ENCODE assay signal across 18 mouse cellular contexts in the genomic region with DNA sequence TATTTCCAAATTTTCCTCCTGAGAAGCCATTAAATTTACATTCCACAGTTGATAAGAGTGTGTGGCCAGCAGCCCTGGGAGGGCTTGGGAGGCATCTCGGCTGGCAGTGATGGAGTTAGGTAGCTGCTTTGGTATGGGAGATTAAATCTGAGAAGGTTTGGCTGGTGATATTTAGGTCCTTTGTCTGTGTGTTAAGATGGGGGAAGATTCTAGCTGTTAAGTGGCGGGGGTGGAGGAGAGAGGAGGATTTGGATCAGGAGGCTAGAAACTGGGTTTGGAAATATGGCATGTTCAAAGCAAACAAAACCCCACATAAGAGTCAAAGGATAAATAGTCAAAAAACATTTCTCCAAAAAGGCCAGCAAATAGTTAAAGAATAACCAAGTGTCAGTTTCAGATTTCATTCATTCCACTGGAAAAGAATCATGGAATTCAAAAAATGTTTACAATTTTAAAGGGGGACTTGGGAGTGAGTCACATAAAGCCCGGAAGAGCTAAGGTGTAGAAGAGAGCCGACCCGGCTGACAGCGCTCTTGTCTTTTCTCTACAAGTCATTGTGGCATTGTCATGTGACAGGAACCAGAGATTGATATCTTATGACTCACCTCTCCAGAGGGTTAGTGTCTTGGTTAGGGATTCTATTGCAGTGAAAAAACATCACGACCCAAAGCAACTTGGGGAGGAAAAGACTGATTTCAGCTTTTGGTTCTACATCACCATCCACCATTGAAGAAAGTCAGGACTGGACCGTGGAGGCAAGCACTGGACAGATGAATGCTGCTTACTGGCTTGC. TPM values are rescaled to one million over a fixed set of nuclear protein-coding genes. Genes with fewer than 3 reads are reported as not detected.
A peak's percentile ranks its signal among the peaks of the same experiment; 100 is the strongest.
DNase-seq lines count a peak whose midpoint lies in the region; ATAC-seq lines count a peak whose summit lies in the region.
"Had no signal": no experiment of that assay in that cellular context is flagged by ENCODE, and none has a peak within 500 bp of the region (broad histone marks: within the 10 kb centered on the region; RNA-seq: fewer than 3 reads in every experiment).

No protein-coding gene starts in this region.

- peaks cover 11% of the 10 kb centered on the region for H3K4me1 ChIP-seq in midbrain, embryonic 11.5 days (ENCODE audit: control insufficient read depth, insufficient read depth, low read length)
- H3K4me1 ChIP-seq in midbrain, embryonic 13.5 days (replicated peaks): peaks cover 14% of the 10 kb centered on the region
- H3K4me1 ChIP-seq in hindbrain, embryonic 12.5 days: peaks cover 13% of the 10 kb centered on the region

- H3K4me2 ChIP-seq in midbrain, embryonic 11.5 days: no peak overlapping the region
- H3K4me2 ChIP-seq in midbrain, embryonic 13.5 days (replicated peaks): no peak overlapping the region
- no peak overlapping the region for H3K4me2 ChIP-seq in hindbrain, embryonic 12.5 days (replicated peaks)
- H3K4me2 ChIP-seq: embryonic facial prominence, embryonic 12.5 days; forebrain, embryonic 12.5 days; hindbrain, embryonic 13.5 days; limb, embryonic 13.5 days; lung, embryonic 15.5 days; midbrain, embryonic 12.5 days had no signal

- H3K36me3 ChIP-seq in midbrain, embryonic 11.5 days (ENCODE audit: control insufficient read depth, insufficient read depth, low read length): no peaks in the 10 kb centered on the region
- no peaks in the 10 kb centered on the region for H3K36me3 ChIP-seq in midbrain, embryonic 13.5 days
- H3K36me3 ChIP-seq in hindbrain, embryonic 12.5 days: no peaks in the 10 kb centered on the region
- H3K36me3 ChIP-seq: embryonic facial prominence, embryonic 12.5 days; forebrain, embryonic 12.5 days; heart, embryonic 10.5 days; hindbrain, embryonic 13.5 days; limb, embryonic 13.5 days; lung, embryonic 15.5 days; midbrain, embryonic 12.5 days had no signal

- no peak for ATAC-seq in midbrain, embryonic 11.5 days (ENCODE audit: low FRiP score)
- no peak for ATAC-seq in midbrain, embryonic 13.5 days
- peak; percentile 58 for ATAC-seq in common myeloid progenitor, adult 5-6 weeks (replicated peaks; ENCODE audit: low read depth, poor library complexity, severe bottlenecking)
- no peak for ATAC-seq in hindbrain, embryonic 12.5 days (ENCODE audit: low FRiP score)

- H3K9ac ChIP-seq in midbrain, embryonic 11.5 days (ENCODE audit: low read length): no peak overlapping the region
- H3K9ac ChIP-seq in midbrain, embryonic 13.5 days (replicated peaks): no peak overlapping the region
- no peak overlapping the region for H3K9ac ChIP-seq in hindbrain, embryonic 12.5 days
- H3K9ac ChIP-seq: embryonic facial prominence, embryonic 12.5 days; forebrain, embryonic 12.5 days; hindbrain, embryonic 13.5 days; limb, embryonic 13.5 days; lung, embryonic 15.5 days; midbrain, embryonic 12.5 days had no signal

- H3K27ac ChIP-seq in midbrain, embryonic 11.5 days (ENCODE audit: low read depth, low read length): no peak overlapping the region
- H3K27ac ChIP-seq in midbrain, embryonic 13.5 days: no peak overlapping the region
- H3K27ac ChIP-seq in hindbrain, embryonic 12.5 days: no peak overlapping the region
- H3K27ac ChIP-seq: embryonic facial prominence, embryonic 12.5 days; forebrain, embryonic 12.5 days; heart, embryonic 10.5 days; hindbrain, embryonic 13.5 days; limb, embryonic 13.5 days; lung, embryonic 15.5 days had no signal

- no peak overlapping the region for H3K4me3 ChIP-seq in midbrain, embryonic 11.5 days (ENCODE audit: low read depth, low read length)
- no peak overlapping the region for H3K4me3 ChIP-seq in midbrain, embryonic 13.5 days (replicated peaks)
- H3K4me3 ChIP-seq in hindbrain, embryonic 12.5 days: no peak overlapping the region
- H3K4me3 ChIP-seq: embryonic facial prominence, embryonic 12.5 days; forebrain, embryonic 12.5 days; heart, embryonic 10.5 days; hindbrain, embryonic 13.5 days; limb, embryonic 13.5 days; lung, embryonic 15.5 days; midbrain, embryonic 12.5 days had no signal

- peak; percentile 44 for DNase-seq in adrenal gland, adult 2 months
- DNase-seq in adrenal gland, postnatal 4 days (ENCODE audit: low spot score in 2 of 2): no peak
- peak; percentile 69 for DNase-seq in midbrain, embryonic 11.5 days (ENCODE audit: low spot score, missing footprints)
- no peak for DNase-seq in embryo, embryonic 10.5 days (ENCODE audit: low spot score)
- DNase-seq in cerebellum, adult 8-10 months: no peak
- DNase-seq: adrenal gland, postnatal 36 days; cerebellum, adult 11-12 months; right cerebral cortex, adult 18-20 months had no signal

- H3K9me3 ChIP-seq in midbrain, embryonic 11.5 days (ENCODE audit: control insufficient read depth, low read length): no peaks in the 10 kb centered on the region
- H3K9me3 ChIP-seq in midbrain, embryonic 13.5 days: no peaks in the 10 kb centered on the region
- no peaks in the 10 kb centered on the region for H3K9me3 ChIP-seq in hindbrain, embryonic 12.5 days (replicated peaks)
- H3K9me3 ChIP-seq: embryonic facial prominence, embryonic 12.5 days; forebrain, embryonic 12.5 days; heart, embryonic 10.5 days; hindbrain, embryonic 13.5 days; limb, embryonic 13.5 days; lung, embryonic 15.5 days; midbrain, embryonic 12.5 days had no signal

- H3K27me3 ChIP-seq in midbrain, embryonic 11.5 days (ENCODE audit: control insufficient read depth, insufficient read depth, low read length): no peaks in the 10 kb centered on the region
- H3K27me3 ChIP-seq in midbrain, embryonic 13.5 days: no peaks in the 10 kb centered on the region
- H3K27me3 ChIP-seq in hindbrain, embryonic 12.5 days: no peaks in the 10 kb centered on the region
- H3K27me3 ChIP-seq: embryonic facial prominence, embryonic 12.5 days; forebrain, embryonic 12.5 days; hindbrain, embryonic 13.5 days; limb, embryonic 13.5 days; lung, embryonic 15.5 days; midbrain, embryonic 12.5 days had no signal

- WGBS in midbrain, embryonic 11.5 days: 82% methylated on average over 8 of the region's 8 CpGs
- 84% methylated on average over 8 of the region's 8 CpGs for WGBS in midbrain, embryonic 13.5 days
- 83% methylated on average over 8 of the region's 8 CpGs for WGBS in hindbrain, embryonic 12.5 days

RNA-seq across cellular contexts. Expression of a gene that starts 36.1 kb away (rescaled TPM):
- 10 to 100 TPM; 16.5 to 25.2 TPM for total RNA-seq in adrenal gland, adult 2 months (2021)
- polyA plus RNA-seq in adrenal gland, adult 2 months (2012; rRNA removed): 21.1 and 23.4 TPM in 2 replicates
- total RNA-seq in adrenal gland, postnatal 4 days (2021): 10 to 100 TPM; 18.0 to 19.8 TPM
- 4.6 and 5.7 TPM in 2 replicates for polyA plus RNA-seq in midbrain, embryonic 11.5 days (2014; fragmentation: Nextera tagmentation; extraction: Ambion mirVana)
- 4.9 and 5.3 TPM in 2 replicates for polyA plus RNA-seq in midbrain, embryonic 13.5 days (2015; fragmentation: Nextera tagmentation; extraction: Ambion mirVana)
- total RNA-seq in common myeloid progenitor, adult 5-6 weeks (2017): 1.2 and 2.1 TPM in 2 replicates
- 8.8 and 9.2 TPM in 2 replicates for polyA plus RNA-seq in hindbrain, embryonic 12.5 days (2016; fragmentation: Nextera tagmentation; extraction: Ambion mirVana)

Comparison
In these comparisons a context has a peak if more than half of its experiments do, and no peak if none do; other contexts are left out.
1. DNase-seq: peak in adrenal gland, adult 2 months (single experiment) and midbrain, embryonic 11.5 days (single experiment); none in adrenal gland, postnatal 4 days (0 of 2), embryo, embryonic 10.5 days (single experiment) and cerebellum, adult 8-10 months (single experiment).